Mouse (Mus musculus) lung, postnatal 25 days (tissue): Measurements from ENCODE around the gene Clca3a1.
A peak's percentile ranks its signal among the peaks of the same experiment; 100 is the strongest.
"Not testable (repeated sequence)": the region's sequence is repeated elsewhere in the genome, so short reads cannot be mapped to it uniquely, and the experiment has no call there.

Experiments
- DNase-seq: peaks from one replicate; pipeline ENCODE4 v3.0.0; 2022; ENCODE audit warnings: low spot score

Gene Clca3a1

GRCm38 (mm10) chr3:144760592-144761309 is at the start of gene Clca3a1:
Gene Clca3a1, minus strand, starts transcription at chr3:144760977.
- peak; percentile 18 for DNase-seq

- not testable (repeated sequence) for DNase-seq
Measured at GRCm38 (mm10) chr3:144808153-144808925, 47.6 kb upstream of the Clca3a1 start.

GRCm38 (mm10) chr3:144806626-144807025 is 45.8 kb upstream of the Clca3a1 start:
- DNase-seq, result not testable (repeated sequence)

GRCm38 (mm10) chr3:144801861-144802260 is 41.1 kb upstream of the Clca3a1 start:
- DNase-seq, result no peak

- no peak for DNase-seq
Measured at GRCm38 (mm10) chr3:144785181-144786148, 24.7 kb upstream of the Clca3a1 start.

- no peak for DNase-seq
Measured at GRCm38 (mm10) chr3:144765161-144765560, 4.4 kb upstream of the Clca3a1 start.

- no peak for DNase-seq
Measured at GRCm38 (mm10) chr3:144761454-144761853, 677 bp upstream of the Clca3a1 start.

GRCm38 (mm10) chr3:144759719-144760118 is 1.1 kb downstream of the Clca3a1 start:
- no peak for DNase-seq

- not testable (repeated sequence) for DNase-seq
Measured at GRCm38 (mm10) chr3:144756103-144756502, 4.7 kb downstream of the Clca3a1 start.

- DNase-seq, result peak; percentile 19
Measured at GRCm38 (mm10) chr3:144753120-144753519, 7.7 kb downstream of the Clca3a1 start.

GRCm38 (mm10) chr3:144749062-144749963 is 11.5 kb downstream of the Clca3a1 start:
- not testable (repeated sequence) for DNase-seq

GRCm38 (mm10) chr3:144747706-144748105 is 13.1 kb downstream of the Clca3a1 start:
- not testable (repeated sequence) for DNase-seq

- DNase-seq, result not testable (repeated sequence)
Measured at GRCm38 (mm10) chr3:144738396-144738795, 22.4 kb downstream of the Clca3a1 start.

- no peak for DNase-seq
Measured at GRCm38 (mm10) chr3:144736831-144737230, 23.9 kb downstream of the Clca3a1 start.

- peak; percentile 49 for DNase-seq
Measured at GRCm38 (mm10) chr3:144723455-144723854, 37.3 kb downstream of the Clca3a1 start.

GRCm38 (mm10) chr3:144722566-144722965 is 38.2 kb downstream of the Clca3a1 start:
- DNase-seq, result not testable (repeated sequence)

GRCm38 (mm10) chr3:144721860-144722256 is 38.9 kb downstream of the Clca3a1 start:
- no peak for DNase-seq

- no peak for DNase-seq
Measured at GRCm38 (mm10) chr3:144721077-144721859, 39.5 kb downstream of the Clca3a1 start.

- DNase-seq, result peak; percentile 95
Measured at GRCm38 (mm10) chr3:144719901-144720747, 40.7 kb downstream of the Clca3a1 start, which contains the start of gene Sh3glb1. Gene Sh3glb1, minus strand, starts transcription at chr3:144720335.
